Mouse (Mus musculus) left cerebral cortex, adult 2 months (tissue): ENCODE measurements at regions not wholly inside any gene's neighbourhood (a gene's known extent, or its start where the extent isn't known, plus 50 kb on each side); places are given as distances from the start of the nearest gene placed in this dataset.

Experiments used
- DNase-seq, 2 experiments: peaks; one replicate each; pipeline ENCODE4 v3.0.0; 2021 to 2022; ENCODE audit warnings: low spot score in 2 of 2, mixed read lengths in 1 of 2; ENCODE audit errors: extremely low spot score in 1 of 2
- H3K27ac ChIP-seq: fragments of 200-600 bp; 2 replicates; pipeline ENCODE4 v1.8.1; 2022
- H3K4me3 ChIP-seq: fragments of 200-600 bp; 2 replicates; pipeline ENCODE4 v1.8.1; 2022
- CTCF ChIP-seq: fragments of 200-600 bp; IDR thresholded peaks from 2 replicates; pipeline ENCODE4 v1.8.1; 2022; ENCODE audit warnings: antibody characterized with exemption, mild to moderate bottlenecking, moderate library complexity
- intact Hi-C: fragments of 180-260 bp; cut with DNase I; formaldehyde crosslinking; loops from one replicate; pipeline ENCODE4 v1.15.1; 2025

GRCm38 (mm10) chr7:70099001-70099400 is 267.5 kb downstream of the Nr2f2 start:
- no peak overlapping the region for H3K27ac ChIP-seq
- intact Hi-C loops, result no loop called here
- no peak for DNase-seq
- no peak for TF ChIP-seq CTCF
- no peak overlapping the region for H3K4me3 ChIP-seq

GRCm38 (mm10) chr7:70093916-70094784 is 272.4 kb downstream of the Nr2f2 start:
- no peak overlapping the region for H3K27ac ChIP-seq
- TF ChIP-seq CTCF, result no peak
- intact Hi-C loops, result no loop called here
- H3K4me3 ChIP-seq, result no peak overlapping the region
- no peak for DNase-seq

- intact Hi-C loops, result no loop called here
- TF ChIP-seq CTCF, result no peak
- DNase-seq, result no peak
- no peak overlapping the region for H3K27ac ChIP-seq
- H3K4me3 ChIP-seq, result no peak overlapping the region
Observed at GRCm38 (mm10) chr7:70092089-70092488, 274.4 kb downstream of the Nr2f2 start.

- DNase-seq, result no peak
- intact Hi-C loops, result no loop called here
- TF ChIP-seq CTCF, result no peak
Observed at GRCm38 (mm10) chr7:70089121-70089520, 277.4 kb downstream of the Nr2f2 start.

GRCm38 (mm10) chr7:70069662-70070061 is 296.9 kb downstream of the Nr2f2 start:
- intact Hi-C loops, result no loop called here
- no peak overlapping the region for H3K4me3 ChIP-seq
- TF ChIP-seq CTCF, result no peak

More at GRCm38 (mm10) chr7:70089121-70089520, 277.4 kb downstream of the Nr2f2 start:
- Histone ChIP-seq H3K27ac (no peak overlapping the region), H3K4me3 (no peak overlapping the region)

GRCm38 (mm10) chr7:70067828-70068719 is 298.5 kb downstream of the Nr2f2 start:
- no peak for TF ChIP-seq CTCF
- Histone ChIP-seq H3K27ac (no peak overlapping the region), H3K4me3 (no peak overlapping the region)
- DNase-seq, result no peak
- intact Hi-C loops, result no loop called here

More at GRCm38 (mm10) chr7:70069662-70070061, 296.9 kb downstream of the Nr2f2 start:
- no peak overlapping the region for H3K27ac ChIP-seq
- DNase-seq, result no peak

GRCm38 (mm10) chr7:70067071-70067470 is 299.5 kb downstream of the Nr2f2 start:
- H3K27ac ChIP-seq, result no peak overlapping the region
- H3K4me3 ChIP-seq, result no peak overlapping the region
- TF ChIP-seq CTCF, result no peak
- intact Hi-C loops, result no loop called here
- DNase-seq, result no peak

GRCm38 (mm10) chr7:70066448-70066847 is 300.1 kb downstream of the Nr2f2 start:
- Histone ChIP-seq H3K4me3 (no peak overlapping the region), H3K27ac (no peak overlapping the region)
- intact Hi-C loops, result no loop called here
- DNase-seq, result no peak
- TF ChIP-seq CTCF, result no peak

- Histone ChIP-seq H3K4me3 (no peak overlapping the region), H3K27ac (no peak overlapping the region)
- no peak for TF ChIP-seq CTCF
- no peak for DNase-seq
- intact Hi-C loops, result no loop called here
Observed at GRCm38 (mm10) chr7:70065471-70066130, 300.9 kb downstream of the Nr2f2 start.

- no peak for TF ChIP-seq CTCF
- intact Hi-C loops, result no loop called here
- H3K4me3 ChIP-seq, result no peak overlapping the region
- no peak overlapping the region for H3K27ac ChIP-seq
- DNase-seq, result no peak
Observed at GRCm38 (mm10) chr7:70047415-70047753, 319.2 kb downstream of the Nr2f2 start.

- TF ChIP-seq CTCF, result no peak
- no peak for DNase-seq
- H3K27ac ChIP-seq, result no peak overlapping the region
- intact Hi-C loops, result no loop called here
- H3K4me3 ChIP-seq, result no peak overlapping the region
Observed at GRCm38 (mm10) chr7:70046691-70047414, 319.7 kb downstream of the Nr2f2 start.
